16 mouse cellular contexts compared by ENCODE assay signal in genomic region chr9:13937301-13937700, GRCm38 (mm10).
"Had no signal": no experiment of that assay in that cellular context is flagged by ENCODE, and none has a peak within 500 bp of the region (broad histone marks: within the 10 kb centered on the region; RNA-seq: fewer than 3 reads in every experiment).

No protein-coding gene starts in this region.

- H3K36me3 ChIP-seq: neural tube, embryonic 13.5 days; neural tube, embryonic 15.5 days; stomach, embryonic 15.5 days had no signal

- H3K4me1 ChIP-seq: neural tube, embryonic 15.5 days; stomach, embryonic 15.5 days had no signal

- H3K9me3 ChIP-seq: neural tube, embryonic 13.5 days; neural tube, embryonic 15.5 days; stomach, embryonic 15.5 days had no signal

- H3K4me3 ChIP-seq: neural tube, embryonic 13.5 days; neural tube, embryonic 15.5 days; stomach, embryonic 15.5 days had no signal

- DNase-seq: retina, postnatal 1 day; right cerebral cortex, adult 18-20 months; right cerebral cortex, postnatal 14 days; right cerebral cortex, postnatal 25 days; right cerebral cortex, postnatal 4 days; spleen, adult 18-20 months; thymus, adult 18-20 months; thymus, adult 2 months; thymus, postnatal 14 days; thymus, postnatal 25 days; thymus, postnatal 36 days; thymus, postnatal 4 days had no signal

- H3K4me2 ChIP-seq: neural tube, embryonic 13.5 days; neural tube, embryonic 15.5 days; stomach, embryonic 15.5 days had no signal

- H3K27ac ChIP-seq: neural tube, embryonic 13.5 days; neural tube, embryonic 15.5 days; stomach, embryonic 15.5 days; stomach, postnatal 0 days had no signal

- H3K9ac ChIP-seq: neural tube, embryonic 13.5 days; neural tube, embryonic 15.5 days; stomach, embryonic 15.5 days had no signal

- H3K27me3 ChIP-seq: neural tube, embryonic 13.5 days; neural tube, embryonic 15.5 days; stomach, embryonic 15.5 days had no signal
